Mouse (Mus musculus) fibroblast of lung, adult 2 months (primary cell): ENCODE data around the gene Tssk6.
"Not testable (repeated sequence)": the region's sequence is repeated elsewhere in the genome, so short reads cannot be mapped to it uniquely, and the experiment has no call there.

Source experiments
- DNase-seq: peaks from one replicate; pipeline ENCODE4 v3.0.0-alpha.2; 2011; ENCODE audit warnings: low read depth

Gene Tssk6

GRCm38 (mm10) chr8:69919010-69919409 lies 17.0 kb downstream of the Tssk6 start:
- DNase-seq = peak; percentile 94

DNA sequence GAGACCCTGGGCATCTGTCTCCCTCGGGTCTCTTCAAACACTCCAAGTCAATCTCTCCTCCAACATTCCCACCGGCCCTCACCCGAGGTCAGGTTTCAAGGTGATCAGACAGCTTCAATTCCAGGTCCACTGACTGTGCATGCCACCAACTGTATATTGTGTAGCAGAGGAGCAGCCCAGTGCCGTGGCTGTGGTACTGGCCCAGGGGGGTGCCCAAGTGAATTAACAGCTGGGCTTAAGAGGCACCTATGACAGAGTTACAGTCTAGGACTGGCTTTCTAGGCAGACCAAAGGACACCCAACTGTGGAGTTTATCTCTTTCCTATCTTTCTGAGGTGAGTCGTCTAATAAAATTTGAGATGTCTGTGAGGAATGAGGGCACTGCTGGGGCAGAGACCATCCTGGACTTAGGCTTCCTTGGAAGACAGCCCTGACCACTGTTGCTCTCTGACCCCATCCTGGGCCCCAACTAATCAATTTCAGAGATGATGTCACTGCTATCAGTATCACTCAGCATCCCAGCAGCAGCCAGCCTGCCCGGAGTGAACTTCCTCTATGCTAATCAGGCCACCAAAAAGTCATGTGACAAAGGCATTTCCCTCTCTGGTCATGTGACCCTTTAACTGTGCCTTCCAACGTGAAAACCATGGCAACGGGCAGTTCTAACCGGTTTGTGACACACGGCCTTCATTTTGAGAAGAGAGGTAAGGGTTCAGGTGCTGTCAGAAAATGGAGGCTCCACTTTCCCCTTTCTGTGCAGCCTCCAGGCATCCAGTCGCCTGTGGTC lies 18.1 kb downstream of the Tssk6 start:
- DNase-seq = peak; percentile 47

- no peak for DNase-seq
These were observed 19.2 kb downstream of the Tssk6 start for GRCm38 (mm10) chr8:69921141-69921540.

GRCm38 (mm10) chr8:69923986-69924385 lies 22.0 kb downstream of the Tssk6 start:
- DNase-seq = no peak

GRCm38 (mm10) chr8:69926901-69927300 lies 24.9 kb downstream of the Tssk6 start:
- DNase-seq = no peak

- DNase-seq = no peak
These were observed 31.8 kb downstream of the Tssk6 start for GRCm38 (mm10) chr8:69933811-69934210.

- no peak for DNase-seq
These were observed 32.6 kb downstream of the Tssk6 start for GRCm38 (mm10) chr8:69934582-69934981.

GRCm38 (mm10) chr8:69935431-69935830 lies 33.4 kb downstream of the Tssk6 start:
- DNase-seq = no peak

GRCm38 (mm10) chr8:69936050-69936794 lies 34.2 kb downstream of the Tssk6 start:
- peak; percentile 63 for DNase-seq

DNA sequence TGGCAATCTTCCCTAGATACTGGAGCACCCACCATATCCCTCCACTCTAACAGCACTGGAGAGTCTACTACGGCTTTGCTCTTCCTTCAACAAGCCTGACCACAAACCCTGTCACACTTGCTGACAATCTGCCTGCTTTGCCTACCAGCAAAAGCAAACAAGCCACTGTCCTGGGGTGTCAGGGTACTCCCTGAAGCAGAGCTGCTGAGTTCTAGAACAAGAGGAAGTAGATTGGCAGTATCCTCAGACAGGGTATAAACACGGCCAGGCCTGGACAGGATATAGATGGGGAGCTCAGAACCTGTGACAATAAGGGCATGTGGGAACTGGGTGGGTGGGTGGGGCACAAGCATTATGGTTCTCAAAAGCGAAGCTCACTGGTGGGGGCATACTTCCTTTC lies 35.5 kb downstream of the Tssk6 start:
- no peak for DNase-seq

DNA sequence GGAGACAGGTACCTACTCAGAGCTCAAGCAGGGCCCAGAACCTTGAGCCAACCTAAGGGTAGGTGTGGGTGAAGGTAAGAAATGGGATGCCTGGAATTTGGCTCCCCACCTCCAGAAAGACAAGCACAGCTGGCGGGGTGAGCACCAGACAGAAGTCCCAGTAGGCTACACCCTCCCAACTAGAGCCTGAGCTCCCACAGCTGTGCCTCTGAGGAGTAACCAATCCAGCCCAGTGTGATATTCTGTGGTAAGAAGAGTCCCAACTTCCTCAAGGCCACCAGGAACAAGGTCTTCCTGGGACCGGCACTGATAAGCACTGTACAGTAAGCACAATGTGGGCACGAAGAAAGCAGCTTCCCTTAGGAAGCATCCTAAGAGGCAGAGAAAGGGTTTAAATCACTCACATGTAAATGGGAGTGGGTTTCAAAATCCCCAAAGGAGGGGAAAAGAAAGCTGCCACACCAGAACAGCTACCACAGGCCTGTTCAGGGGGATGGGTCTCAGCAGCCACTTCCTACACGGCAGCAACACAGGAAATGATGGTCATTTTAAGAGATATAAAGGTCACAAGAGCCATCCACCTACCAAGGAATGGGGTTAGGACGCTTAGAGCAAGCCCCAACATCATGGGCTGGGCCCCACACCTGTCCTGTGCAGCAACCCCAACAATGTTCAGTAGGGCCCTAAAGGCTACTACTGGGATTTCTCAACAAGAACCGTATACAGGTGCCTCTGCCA lies 36.4 kb downstream of the Tssk6 start:
- no peak for DNase-seq

GRCm38 (mm10) chr8:69939633-69940032 lies 37.6 kb downstream of the Tssk6 start:
- peak; percentile 51 for DNase-seq

DNA sequence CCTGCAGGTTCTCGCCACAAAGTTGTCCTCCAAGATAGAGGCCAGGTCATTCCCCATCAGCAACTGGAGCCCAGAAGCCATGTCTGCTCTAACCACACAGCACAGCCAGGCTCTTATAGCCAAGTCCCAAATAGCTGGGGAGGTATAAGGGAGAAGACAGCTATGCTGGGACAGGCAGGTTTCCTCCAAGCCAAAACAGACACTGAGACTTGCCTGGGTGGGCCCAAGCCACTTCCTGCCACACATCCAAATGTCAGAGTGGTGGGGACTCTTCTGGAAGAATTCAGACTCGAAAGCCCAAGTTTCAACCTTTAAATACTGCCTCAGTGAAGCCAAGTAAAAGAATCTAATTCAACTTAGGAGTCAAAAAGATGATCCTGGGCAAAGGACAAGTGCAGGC lies 38.4 kb downstream of the Tssk6 start:
- no peak for DNase-seq

- not testable (repeated sequence) for DNase-seq
These were observed 40.5 kb downstream of the Tssk6 start for GRCm38 (mm10) chr8:69942495-69942894.

- no peak for DNase-seq
These were observed 48.3 kb downstream of the Tssk6 start for GRCm38 (mm10) chr8:69950300-69950699.
